31 mouse cellular contexts compared by ENCODE assay signal in the genomic region with DNA sequence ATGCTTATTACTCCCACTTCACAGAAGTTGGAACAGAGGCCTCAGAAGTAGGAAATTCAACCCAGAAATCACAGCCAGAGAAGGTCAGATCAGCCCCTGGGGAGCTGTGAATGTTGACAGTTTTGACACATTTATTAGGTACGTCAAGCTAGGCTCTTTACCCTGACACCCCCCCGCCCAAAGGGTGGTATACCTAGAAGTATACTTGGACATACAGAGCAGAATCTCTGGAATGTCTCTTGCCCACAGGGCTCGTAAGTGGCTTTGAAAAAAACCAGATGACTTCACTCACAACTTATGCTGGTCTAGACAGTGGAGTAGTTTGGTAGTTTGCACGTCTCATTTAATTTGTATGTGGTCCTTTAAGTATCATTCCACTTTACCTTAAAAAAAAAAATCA. TPM values are rescaled to one million over a fixed set of nuclear protein-coding genes. Genes with fewer than 3 reads are reported as not detected.
DNase-seq lines count a peak whose midpoint lies in the region; ATAC-seq lines count a peak whose summit lies in the region.
"Had no signal": no experiment of that assay in that cellular context is flagged by ENCODE, and none has a peak within 500 bp of the region (broad histone marks: within the 10 kb centered on the region; RNA-seq: fewer than 3 reads in every experiment).

No protein-coding gene starts in this region.

- peaks cover 3% of the 10 kb centered on the region; the same call in 1 of the 2 replicates for H3K4me1 ChIP-seq in intestine, embryonic 14.5 days (replicated peaks; ENCODE audit: control insufficient read depth, insufficient read depth, low read length)
- 0 out of 2 replicates have a peak, but pooled peaks cover 6% of the 10 kb centered on the region for H3K4me1 ChIP-seq in intestine, embryonic 15.5 days (replicated peaks)
- peaks cover 57% of the 10 kb centered on the region for H3K4me1 ChIP-seq in embryonic facial prominence, embryonic 10.5 days
- H3K4me1 ChIP-seq in limb, embryonic 11.5 days (ENCODE audit: control insufficient read depth, insufficient read depth, low read length): no peaks in the 10 kb centered on the region

- no peak overlapping the region for H3K27ac ChIP-seq in intestine, embryonic 14.5 days (ENCODE audit: low read depth)
- no peak overlapping the region for H3K27ac ChIP-seq in intestine, embryonic 15.5 days
- H3K27ac ChIP-seq in embryonic facial prominence, embryonic 10.5 days (replicated peaks): no peak overlapping the region
- H3K27ac ChIP-seq in limb, embryonic 11.5 days (replicated peaks; ENCODE audit: low read depth, low read length): no peak overlapping the region
- H3K27ac ChIP-seq: embryonic facial prominence, embryonic 12.5 days; forebrain, embryonic 13.5 days; hindbrain, embryonic 10.5 days; liver, embryonic 15.5 days; neural tube, embryonic 13.5 days; stomach, postnatal 0 days had no signal

- H3K4me3 ChIP-seq in intestine, embryonic 14.5 days (ENCODE audit: low read depth, low read length): no peak overlapping the region
- no peak overlapping the region for H3K4me3 ChIP-seq in intestine, embryonic 15.5 days (replicated peaks)
- no peak overlapping the region for H3K4me3 ChIP-seq in embryonic facial prominence, embryonic 10.5 days
- no peak overlapping the region for H3K4me3 ChIP-seq in limb, embryonic 11.5 days (ENCODE audit: low read depth, low read length)
- H3K4me3 ChIP-seq: embryonic facial prominence, embryonic 12.5 days; erythroblast, embryonic 14.5 days; forebrain, embryonic 13.5 days; heart, embryonic 12.5 days; hindbrain, embryonic 10.5 days; liver, embryonic 15.5 days; megakaryocyte, embryonic 14.5 days; neural tube, embryonic 13.5 days had no signal

- H3K27me3 ChIP-seq in intestine, embryonic 14.5 days (replicated peaks; ENCODE audit: control insufficient read depth, insufficient read depth, low read length): no peaks in the 10 kb centered on the region
- no peaks in the 10 kb centered on the region for H3K27me3 ChIP-seq in intestine, embryonic 15.5 days (replicated peaks)
- no peaks in the 10 kb centered on the region for H3K27me3 ChIP-seq in embryonic facial prominence, embryonic 10.5 days (replicated peaks; ENCODE audit: low read depth, poor library complexity, severe bottlenecking)
- no peaks in the 10 kb centered on the region for H3K27me3 ChIP-seq in limb, embryonic 11.5 days (ENCODE audit: control insufficient read depth, insufficient read depth, low read length)
- H3K27me3 ChIP-seq: CH12.LX; embryonic facial prominence, embryonic 12.5 days; forebrain, embryonic 13.5 days; heart, embryonic 12.5 days; liver, embryonic 15.5 days; neural tube, embryonic 13.5 days; Patski had no signal

- no peaks in the 10 kb centered on the region for H3K9me3 ChIP-seq in intestine, embryonic 14.5 days (ENCODE audit: control insufficient read depth, low read length)
- no peaks in the 10 kb centered on the region for H3K9me3 ChIP-seq in intestine, embryonic 15.5 days
- no peaks in the 10 kb centered on the region for H3K9me3 ChIP-seq in embryonic facial prominence, embryonic 10.5 days
- no peaks in the 10 kb centered on the region for H3K9me3 ChIP-seq in limb, embryonic 11.5 days (ENCODE audit: control insufficient read depth, low read length)
- H3K9me3 ChIP-seq: embryonic facial prominence, embryonic 12.5 days; forebrain, embryonic 13.5 days; heart, embryonic 12.5 days; hindbrain, embryonic 10.5 days; liver, embryonic 15.5 days; megakaryocyte, embryonic 14.5 days; neural tube, embryonic 13.5 days had no signal

- WGBS in intestine, embryonic 14.5 days: 20% methylated on average over 4 of the region's 4 CpGs
- 29% methylated on average over 4 of the region's 4 CpGs for WGBS in intestine, embryonic 15.5 days
- WGBS in embryonic facial prominence, embryonic 10.5 days: 37% methylated on average over 4 of the region's 4 CpGs
- 19% methylated on average over 4 of the region's 4 CpGs for WGBS in limb, embryonic 11.5 days

- peak; percentile 50 for DNase-seq in intestine, embryonic 14.5 days (ENCODE audit: low spot score)
- DNase-seq in 3T3-L1 (ENCODE audit: low read depth, low spot score): peak; percentile 15
- DNase-seq in embryonic facial prominence, embryonic 10.5 days (ENCODE audit: low spot score): peak; percentile 67
- DNase-seq in limb, embryonic 11.5 days (ENCODE audit: low spot score): peak; percentile 76
- DNase-seq in cerebellum, adult 18-20 months: no peak
- no peak for DNase-seq in ovary, adult 18-20 months (ENCODE audit: low spot score)
- no peak for DNase-seq in retina, embryonic 14.5 days (ENCODE audit: low spot score)
- DNase-seq: adrenal gland, adult 8-10 months; B cell, adult 2 months; cerebellum, adult 2 months; cerebellum, postnatal 25 days; gastrocnemius, postnatal 10 days; heart, postnatal 10 days; kidney, adult 11 months; left cerebral cortex, postnatal 4 days; lung, postnatal 10 days; midbrain, embryonic 14.5 days had no signal

- ATAC-seq in intestine, embryonic 14.5 days (replicated peaks; ENCODE audit: low FRiP score, low TSS enrichment, low read depth): no peak
- ATAC-seq in intestine, embryonic 15.5 days: no peak
- peak; percentile 52 for ATAC-seq in limb, embryonic 11.5 days (ENCODE audit: insufficient number of reproducible peaks, low FRiP score, low TSS enrichment, low read depth)
- ATAC-seq: forebrain, embryonic 13.5 days; hindbrain, embryonic 16.5 days; Patski had no signal

- H3K36me3 ChIP-seq in intestine, embryonic 14.5 days (ENCODE audit: control insufficient read depth, insufficient read depth, low read length): no peaks in the 10 kb centered on the region
- no peaks in the 10 kb centered on the region for H3K36me3 ChIP-seq in intestine, embryonic 15.5 days
- no peaks in the 10 kb centered on the region for H3K36me3 ChIP-seq in embryonic facial prominence, embryonic 10.5 days (replicated peaks)
- no peaks in the 10 kb centered on the region for H3K36me3 ChIP-seq in limb, embryonic 11.5 days (ENCODE audit: control insufficient read depth, insufficient read depth, low read length)
- H3K36me3 ChIP-seq: embryonic facial prominence, embryonic 12.5 days; G1E; heart, embryonic 12.5 days; hindbrain, embryonic 10.5 days; liver, embryonic 15.5 days; neural tube, embryonic 13.5 days had no signal

- H3K9ac ChIP-seq in intestine, embryonic 14.5 days (ENCODE audit: low read length): no peak overlapping the region
- no peak overlapping the region for H3K9ac ChIP-seq in intestine, embryonic 15.5 days
- H3K9ac ChIP-seq in limb, embryonic 11.5 days (ENCODE audit: low read length): no peak overlapping the region
- H3K9ac ChIP-seq: embryonic facial prominence, embryonic 12.5 days; forebrain, embryonic 13.5 days; heart, embryonic 12.5 days; liver, embryonic 15.5 days; neural tube, embryonic 13.5 days had no signal

- H3K4me2 ChIP-seq in intestine, embryonic 14.5 days (ENCODE audit: low read length): no peak overlapping the region
- no peak overlapping the region for H3K4me2 ChIP-seq in intestine, embryonic 15.5 days (replicated peaks)
- H3K4me2 ChIP-seq in limb, embryonic 11.5 days (ENCODE audit: low read depth, severe bottlenecking): no peak overlapping the region
- H3K4me2 ChIP-seq: embryonic facial prominence, embryonic 12.5 days; forebrain, embryonic 13.5 days; heart, embryonic 12.5 days; liver, embryonic 15.5 days; neural tube, embryonic 13.5 days had no signal

RNA-seq across cellular contexts. Expression of a gene that starts 11.8 kb away (rescaled TPM):
- 24.6 and 26.2 TPM in 2 replicates for polyA plus RNA-seq in intestine, embryonic 14.5 days (2014; fragmentation: Nextera tagmentation; extraction: Ambion mirVana)
- polyA plus RNA-seq in intestine, embryonic 15.5 days (2015; fragmentation: Nextera tagmentation; extraction: Ambion mirVana): 39.5 and 41.0 TPM in 2 replicates
- 14.0 and 15.5 TPM in 2 replicates for polyA plus RNA-seq in embryonic facial prominence, embryonic 10.5 days (2016; fragmentation: Nextera tagmentation; extraction: Ambion mirVana)
- 7.0 and 7.1 TPM in 2 replicates for polyA plus RNA-seq in limb, embryonic 11.5 days (2014; fragmentation: Nextera tagmentation; extraction: Ambion mirVana)
- polyA plus RNA-seq: G1E had no signal

Comparison
In these comparisons a context has a peak if more than half of its experiments do, and no peak if none do; other contexts are left out.
1. DNase-seq: peak in intestine, embryonic 14.5 days (single experiment), 3T3-L1 (single experiment), embryonic facial prominence, embryonic 10.5 days (single experiment) and limb, embryonic 11.5 days (single experiment); none in cerebellum, adult 18-20 months (0 of 2), ovary, adult 18-20 months (single experiment) and retina, embryonic 14.5 days (single experiment).